Mouse (Mus musculus) megakaryocyte, embryonic 14.5 days (primary cell): ENCODE data around the gene Slc23a4.

ENCODE experiments used
- FLI1 ChIP-seq: IDR thresholded peaks from 2 replicates; pipeline ENCODE4 v1.6.1; 2012; ENCODE audit warnings: low read length, inconsistent platforms, mixed read lengths
- GATA1 ChIP-seq: IDR thresholded peaks from 3 replicates; pipeline ENCODE4 v1.6.1; 2012; ENCODE audit warnings: mixed read lengths, low read length, inconsistent platforms, borderline replicate concordance

GRCm38 (mm10) chr6:34951956-34952667 lies 36.1 kb downstream of the Slc23a4 start:
- TF ChIP-seq FLI1 (no peak), GATA1 (no peak)
